Mouse (Mus musculus) heart, embryonic 12.5 days (tissue): ENCODE results near the gene Smad1. TPM values are rescaled to one million over a fixed set of nuclear protein-coding genes. Genes with fewer than 3 reads are reported as not detected.
A peak's percentile ranks its signal among the peaks of the same experiment; 100 is the strongest.

Source experiments
- ATAC-seq: fragments of 200-750 bp; cut with Nextera tagmentation; 2 replicates; pipeline ENCODE4 v1.8.0; 2017; ENCODE audit warnings: moderate TSS enrichment, moderate library complexity; ENCODE audit not compliant: insufficient number of reproducible peaks, low FRiP score
- H3K27ac ChIP-seq: fragments of 300-500 bp; sonication (generic); 2 replicates; pipeline ENCODE4 v1.5.1; 2016; ENCODE audit warnings: mild to moderate bottlenecking, moderate library complexity; ENCODE audit not compliant: poor library complexity, severe bottlenecking
- H3K27me3 ChIP-seq: fragments of 300-500 bp; sonication (generic); replicated peaks from 2 replicates; pipeline ENCODE4 v1.6.1; 2016; ENCODE audit warnings: mild to moderate bottlenecking, moderate library complexity
- H3K36me3 ChIP-seq: fragments of 300-500 bp; sonication (generic); 2 replicates; pipeline ENCODE4 v1.6.1; 2016; ENCODE audit warnings: mild to moderate bottlenecking, moderate library complexity
- H3K4me1 ChIP-seq: fragments of 300-500 bp; sonication (generic); replicated peaks from 2 replicates; pipeline ENCODE4 v1.6.1; 2016; ENCODE audit warnings: mild to moderate bottlenecking
- H3K4me2 ChIP-seq: fragments of 300-500 bp; sonication (generic); 2 replicates; pipeline ENCODE4 v1.6.1; 2016; ENCODE audit warnings: mild to moderate bottlenecking, moderate library complexity
- H3K4me3 ChIP-seq: fragments of 300-500 bp; sonication (generic); 2 replicates; pipeline ENCODE4 v1.5.1; 2016; ENCODE audit warnings: mild to moderate bottlenecking
- H3K9ac ChIP-seq: fragments of 300-500 bp; sonication (generic); 2 replicates; pipeline ENCODE4 v1.6.1; 2016; ENCODE audit warnings: mild to moderate bottlenecking, moderate library complexity
- H3K9me3 ChIP-seq: fragments of 300-500 bp; sonication (generic); replicated peaks from 2 replicates; pipeline ENCODE4 v1.6.1; 2016; ENCODE audit warnings: mild to moderate bottlenecking, moderate library complexity
- WGBS: fragments of 180-500 bp; shearing (Covaris S2); methylation state at CpG from one replicate; pipeline ENCODE4 v1.1.7; 2016; 5-methylcytosine and 5-hydroxymethylcytosine counted together
- polyA plus RNA-seq: library from polyadenylated mRNA; unstranded; fragments of >200 nt; fragmentation: Nextera tagmentation; extraction: Ambion mirVana; gene quantifications from 2 replicates; pipeline ENCODE4 v1.2.1, GENCODE M21; 2016

The Smad1 gene
- polyA plus RNA-seq, 1 experiment from 2014 or later, result 28.7 TPM

DNA sequence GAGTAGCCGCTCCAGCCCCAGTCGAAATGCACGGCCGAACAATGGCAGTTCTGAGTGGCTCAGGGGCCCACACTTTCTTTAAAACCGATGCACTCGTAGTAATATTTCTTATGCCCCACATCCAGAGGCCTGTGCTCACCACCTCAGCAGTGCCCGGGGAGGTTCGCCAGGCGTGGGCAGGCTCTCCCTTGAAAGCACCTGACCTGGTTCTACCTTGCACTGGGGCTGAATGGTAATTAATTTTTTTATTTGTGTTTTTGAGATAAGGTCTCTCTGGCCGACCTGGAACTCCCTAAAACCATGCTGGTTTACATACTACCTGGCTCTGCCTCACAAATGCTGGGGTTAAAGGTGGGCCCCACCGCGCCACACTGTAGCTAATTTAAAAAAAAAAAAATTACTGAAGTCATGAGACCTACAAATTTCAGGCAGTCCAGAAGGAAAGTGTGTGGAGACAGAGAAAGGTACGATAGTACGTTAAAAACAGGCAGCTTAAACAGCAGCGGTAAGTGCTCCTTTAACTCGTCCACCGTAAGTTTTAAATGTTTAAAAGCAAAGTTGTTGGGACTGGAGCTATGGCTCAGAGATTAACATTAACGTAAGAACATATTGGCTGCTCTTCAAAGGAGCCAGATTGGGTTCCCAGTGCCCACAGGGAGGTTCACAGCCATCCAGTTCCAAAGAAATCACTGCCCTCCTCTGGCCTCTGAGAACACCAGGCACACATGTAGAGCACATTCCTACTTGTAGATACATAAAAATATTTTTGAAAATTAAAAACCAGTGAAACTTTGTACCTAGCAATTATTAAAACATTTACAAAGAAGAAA is 103.8 kb downstream of the Smad1 start:
- ATAC-seq, result no peak; the same call in 1 of the 2 replicates
- H3K9ac ChIP-seq, result peak overlapping the region; percentile 82
- H3K4me1 ChIP-seq, result peaks cover 21% of the 10 kb centered on the region
- H3K4me2 ChIP-seq, result peak overlapping the region; percentile 81
- H3K9me3 ChIP-seq, result no peaks in the 10 kb centered on the region
- no peaks in the 10 kb centered on the region for H3K36me3 ChIP-seq
- peak overlapping the region; percentile 69 for H3K4me3 ChIP-seq
- no peaks in the 10 kb centered on the region for H3K27me3 ChIP-seq
- 17% methylated on average over 18 of the region's 18 CpGs for WGBS
- peak overlapping the region; percentile 96 for H3K27ac ChIP-seq

DNA sequence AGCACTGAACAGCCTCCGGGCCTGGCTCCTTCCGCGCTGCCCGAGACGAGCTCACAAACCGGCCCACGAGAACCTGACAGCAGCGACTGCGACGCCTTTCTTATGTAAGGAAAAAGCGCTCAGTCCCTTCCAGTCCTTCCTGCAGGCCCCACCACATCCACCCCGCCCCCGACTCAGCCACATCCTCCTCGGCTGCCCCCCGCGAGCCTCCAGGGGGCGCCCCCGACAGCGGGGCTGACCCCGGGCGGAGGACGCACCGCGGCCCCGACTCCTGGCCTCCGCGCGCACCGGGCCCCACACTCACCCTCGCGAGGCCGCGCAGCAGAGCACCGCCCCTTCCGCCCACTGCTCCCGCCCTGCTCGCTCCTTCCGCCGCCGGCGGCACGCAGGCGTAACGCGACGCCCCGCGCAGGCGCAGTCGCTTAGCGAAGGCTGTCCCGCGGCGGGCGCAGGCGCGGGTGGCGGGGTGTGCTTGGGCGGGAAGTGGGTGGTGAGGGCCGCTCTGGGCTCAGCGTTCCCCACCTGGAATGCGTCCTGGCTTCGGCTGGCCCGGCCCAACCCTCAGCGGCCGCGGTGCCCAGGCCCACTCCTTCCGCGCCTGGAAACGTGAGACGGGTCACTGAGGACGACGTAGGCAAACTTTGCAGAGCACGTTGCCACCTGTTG is 104.6 kb downstream of the Smad1 start, which contains the start of gene Mmaa:
Mmaa (minus strand) TSS at position 328 of the 666 bp plus-strand sequence.
- no peaks in the 10 kb centered on the region for H3K36me3 ChIP-seq
- WGBS, result 1% methylated on average over 68 of the region's 74 CpGs
- H3K27ac ChIP-seq, result peak within 1 kb of the TSS; percentile 96
- no peaks in the 10 kb centered on the region for H3K9me3 ChIP-seq
- ATAC-seq, result peak; percentile 98
- H3K4me2 ChIP-seq, result peak within 1 kb of the TSS; percentile 81
- H3K27me3 ChIP-seq, result no peaks in the 10 kb centered on the region
- H3K4me3 ChIP-seq, result peak within 1 kb of the TSS; percentile 69
- H3K4me1 ChIP-seq, result peaks cover 21% of the 10 kb centered on the region
- H3K9ac ChIP-seq, result peak within 1 kb of the TSS; percentile 83

GRCm38 (mm10) chr8:79293841-79294240 is 105.5 kb downstream of the Smad1 start:
- Histone ChIP-seq H3K4me3 (peak overlapping the region; percentile 18; the same call in 1 of the 2 replicates), H3K27ac (no peak overlapping the region), H3K4me1 (peaks cover 25% of the 10 kb centered on the region), H3K27me3 (no peaks in the 10 kb centered on the region), H3K4me2 (peak overlapping the region; percentile 43; the same call in 1 of the 2 replicates), H3K9me3 (no peaks in the 10 kb centered on the region), H3K9ac (no peak overlapping the region), H3K36me3 (no peaks in the 10 kb centered on the region)
- ATAC-seq, result no peak
- WGBS, result 60% methylated on average over 3 of the region's 3 CpGs

DNA sequence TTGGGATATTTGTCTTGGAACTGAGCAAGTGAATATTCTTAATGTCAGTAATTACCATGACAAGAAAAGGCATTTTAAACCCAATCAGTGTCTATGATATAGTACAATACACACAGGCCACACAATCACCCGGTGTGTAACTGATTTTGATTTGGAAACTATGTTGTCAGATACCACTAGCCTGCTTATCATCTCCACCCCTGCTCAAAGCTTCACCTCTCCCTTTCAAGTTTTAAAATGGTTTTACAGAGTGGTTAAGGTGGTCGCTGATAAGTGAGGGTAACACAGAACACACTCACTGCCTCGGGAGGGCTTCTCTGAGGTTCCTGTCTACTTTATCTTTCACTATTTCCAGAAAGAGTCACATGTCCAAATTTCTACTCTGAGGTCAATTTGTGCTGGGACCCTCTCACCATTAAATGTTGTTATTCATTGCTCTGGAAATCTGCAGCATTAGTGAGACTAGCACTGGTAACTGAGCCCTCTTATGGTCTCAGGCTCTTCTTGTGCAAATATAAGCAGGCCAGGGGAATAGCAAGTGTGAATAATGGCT is 106.5 kb downstream of the Smad1 start:
- Histone ChIP-seq H3K4me2 (peak overlapping the region; percentile 51), H3K27me3 (no peaks in the 10 kb centered on the region), H3K9ac (peak overlapping the region; percentile 21; the same call in 1 of the 2 replicates), H3K27ac (0 out of 2 replicates have a peak overlapping the region, but pooled peaks have one; percentile 16), H3K36me3 (no peaks in the 10 kb centered on the region), H3K4me1 (peaks cover 25% of the 10 kb centered on the region), H3K4me3 (no peak overlapping the region), H3K9me3 (no peaks in the 10 kb centered on the region)
- no peak for ATAC-seq
- WGBS, result 32% methylated on average over 3 of the region's 3 CpGs

- H3K36me3 ChIP-seq, result no peaks in the 10 kb centered on the region
- no peaks in the 10 kb centered on the region for H3K9me3 ChIP-seq
- 68% methylated on average over 5 of the region's 5 CpGs for WGBS
- H3K27ac ChIP-seq, result no peak overlapping the region
- H3K9ac ChIP-seq, result no peak overlapping the region
- H3K4me1 ChIP-seq, result peaks cover 23% of the 10 kb centered on the region
- no peak overlapping the region for H3K4me2 ChIP-seq
- no peaks in the 10 kb centered on the region for H3K27me3 ChIP-seq
- H3K4me3 ChIP-seq, result no peak overlapping the region
- ATAC-seq, result no peak
These were observed 109.7 kb downstream of the Smad1 start for GRCm38 (mm10) chr8:79289592-79289991.

- no peak overlapping the region for H3K4me2 ChIP-seq
- H3K9me3 ChIP-seq, result no peaks in the 10 kb centered on the region
- H3K36me3 ChIP-seq, result 0 out of 2 replicates have a peak, but pooled peaks cover 2% of the 10 kb centered on the region
- no peak overlapping the region for H3K4me3 ChIP-seq
- no peak for ATAC-seq
- no peak overlapping the region for H3K27ac ChIP-seq
- 74% methylated on average over 2 of the region's 2 CpGs for WGBS
- no peak overlapping the region for H3K9ac ChIP-seq
- H3K4me1 ChIP-seq, result peaks cover 22% of the 10 kb centered on the region
- H3K27me3 ChIP-seq, result no peaks in the 10 kb centered on the region
These were observed 110.6 kb downstream of the Smad1 start for GRCm38 (mm10) chr8:79288681-79289080.

Other genes with a start within 250 kb of the Smad1 start
- gene 1700011L22Rik, start 150.9 kb downstream of the Smad1 start, polyA plus RNA-seq, result not detected in 2 replicates
- gene Mmaa, start 104.6 kb downstream of the Smad1 start, polyA plus RNA-seq, result 11.1 and 12.1 TPM in 2 replicates
- 29.2 and 30.0 TPM in 2 replicates for gene Otud4, start 240.1 kb upstream of the Smad1 start, polyA plus RNA-seq